Mouse (Mus musculus): ENCODE measurements around the gene Npc2. TPM values are rescaled to one million over a fixed set of nuclear protein-coding genes. Genes with fewer than 3 reads are reported as not detected.
A peak's percentile ranks its signal among the peaks of the same experiment; 100 is the strongest.

Gene Npc2
- total and polyA plus RNA-seq, 3 experiments: 27.2 to 72.3 (median 27.6) TPM

GRCm38 (mm10) chr12:84794647-84795046 is 21.7 kb upstream of the Npc2 start:
- H3K4me1 ChIP-seq (ENCODE audit: control insufficient read depth, insufficient read depth, low read length): no peaks in the 10 kb centered on the region
- no peak overlapping the region for H3K27ac ChIP-seq
- H3K4me3 ChIP-seq: no peak overlapping the region
- H3K36me3 ChIP-seq (ENCODE audit: control insufficient read depth, insufficient read depth, low read length): no peaks in the 10 kb centered on the region
- H3K9ac ChIP-seq (ENCODE audit: low read depth, low read length): no peak overlapping the region
- WGBS: 75% methylated on average over 8 of the region's 8 CpGs
- no peak for DNase-seq
- TF ChIP-seq POLR2A (IDR thresholded peaks at IDR 0.05; ENCODE audit: insufficient read depth, low read depth, low read length) (no peak), CTCF (IDR thresholded peaks at IDR 0.05) (no peak), EP300 (IDR thresholded peaks at IDR 0.05; ENCODE audit: insufficient read depth, low read depth, low read length) (no peak)
- no peaks in the 10 kb centered on the region for H3K79me2 ChIP-seq (replicated peaks; ENCODE audit: control insufficient read depth, insufficient read depth, low read length)
- no peaks in the 10 kb centered on the region for H3K27me3 ChIP-seq (ENCODE audit: control insufficient read depth, insufficient read depth, low read length)
- intact Hi-C loops (cut with DNase I): no loop called here

GRCm38 (mm10) chr12:84792629-84793028 is 19.7 kb upstream of the Npc2 start:
- intact Hi-C loops (cut with DNase I): no loop called here
- no peaks in the 10 kb centered on the region for H3K4me1 ChIP-seq (ENCODE audit: control insufficient read depth, insufficient read depth, low read length)
- 89% methylated on average over 4 of the region's 4 CpGs for WGBS
- no peak for TF ChIP-seq POLR2A (IDR thresholded peaks at IDR 0.05; ENCODE audit: insufficient read depth, low read depth, low read length)
- TF ChIP-seq CTCF (IDR thresholded peaks at IDR 0.05): no peak
- no peak for TF ChIP-seq EP300 (IDR thresholded peaks at IDR 0.05; ENCODE audit: insufficient read depth, low read depth, low read length)
- H3K4me3 ChIP-seq: no peak overlapping the region
- no peak overlapping the region for H3K27ac ChIP-seq
- H3K9ac ChIP-seq (ENCODE audit: low read depth, low read length): no peak overlapping the region
- H3K27me3 ChIP-seq (ENCODE audit: control insufficient read depth, insufficient read depth, low read length): no peaks in the 10 kb centered on the region
- no peaks in the 10 kb centered on the region for H3K36me3 ChIP-seq (ENCODE audit: control insufficient read depth, insufficient read depth, low read length)
- H3K79me2 ChIP-seq (replicated peaks; ENCODE audit: control insufficient read depth, insufficient read depth, low read length): no peaks in the 10 kb centered on the region
- no peak for DNase-seq

GRCm38 (mm10) chr12:84790853-84791252 is 17.9 kb upstream of the Npc2 start:
- intact Hi-C loops (cut with DNase I): no loop called here
- Histone ChIP-seq H3K27ac (no peak overlapping the region), H3K27me3 (ENCODE audit: control insufficient read depth, insufficient read depth, low read length) (no peaks in the 10 kb centered on the region), H3K36me3 (ENCODE audit: control insufficient read depth, insufficient read depth, low read length) (no peaks in the 10 kb centered on the region), H3K4me1 (ENCODE audit: control insufficient read depth, insufficient read depth, low read length) (peaks cover 2% of the 10 kb centered on the region; the same call in 1 of the 2 replicates), H3K9ac (ENCODE audit: low read depth, low read length) (no peak overlapping the region), H3K4me3 (no peak overlapping the region), H3K79me2 (replicated peaks; ENCODE audit: control insufficient read depth, insufficient read depth, low read length) (no peaks in the 10 kb centered on the region)
- TF ChIP-seq POLR2A (IDR thresholded peaks at IDR 0.05; ENCODE audit: insufficient read depth, low read depth, low read length) (no peak), EP300 (IDR thresholded peaks at IDR 0.05; ENCODE audit: insufficient read depth, low read depth, low read length) (no peak), CTCF (IDR thresholded peaks at IDR 0.05) (no peak)
- peak in 1 of 2 experiments; percentile 37 for DNase-seq
- 35% methylated on average over 10 of the region's 10 CpGs for WGBS

- peaks cover 6% of the 10 kb centered on the region for H3K4me1 ChIP-seq (ENCODE audit: control insufficient read depth, insufficient read depth, low read length)
- H3K36me3 ChIP-seq (ENCODE audit: control insufficient read depth, insufficient read depth, low read length): no peaks in the 10 kb centered on the region
- intact Hi-C loops (cut with DNase I): loop anchor here (10.0 kb wide), 2 partner anchors 179 to 249 kb away; no protein-coding TSS in a partner anchor
- H3K27me3 ChIP-seq (ENCODE audit: control insufficient read depth, insufficient read depth, low read length): no peaks in the 10 kb centered on the region
- DNase-seq: no peak
- TF ChIP-seq POLR2A (IDR thresholded peaks at IDR 0.05; ENCODE audit: insufficient read depth, low read depth, low read length) (no peak), CTCF (IDR thresholded peaks at IDR 0.05) (no peak)
- 73% methylated on average over 5 of the region's 5 CpGs for WGBS
- H3K79me2 ChIP-seq (replicated peaks; ENCODE audit: control insufficient read depth, insufficient read depth, low read length): no peaks in the 10 kb centered on the region
- H3K4me3 ChIP-seq: no peak overlapping the region
- no peak overlapping the region for H3K27ac ChIP-seq
- no peak overlapping the region for H3K9ac ChIP-seq (ENCODE audit: low read depth, low read length)
Observed at GRCm38 (mm10) chr12:84786091-84786490, 13.1 kb upstream of the Npc2 start.

- H3K27me3 ChIP-seq (ENCODE audit: control insufficient read depth, insufficient read depth, low read length): no peaks in the 10 kb centered on the region
- H3K27ac ChIP-seq: no peak overlapping the region
- peaks cover 6% of the 10 kb centered on the region for H3K4me1 ChIP-seq (ENCODE audit: control insufficient read depth, insufficient read depth, low read length)
- peak; percentile 91 for TF ChIP-seq CTCF (IDR thresholded peaks at IDR 0.05)
- no peak for TF ChIP-seq POLR2A (IDR thresholded peaks at IDR 0.05; ENCODE audit: insufficient read depth, low read depth, low read length)
- TF ChIP-seq EP300 (IDR thresholded peaks at IDR 0.05; ENCODE audit: insufficient read depth, low read depth, low read length): peak; percentile 79; the same call in 1 of the 2 replicates
- no peaks in the 10 kb centered on the region for H3K79me2 ChIP-seq (replicated peaks; ENCODE audit: control insufficient read depth, insufficient read depth, low read length)
- intact Hi-C loops (cut with DNase I): loop anchor here (5.0 to 10.0 kb wide), 3 partner anchors 88 to 250 kb away; no protein-coding TSS in a partner anchor
- H3K36me3 ChIP-seq (ENCODE audit: control insufficient read depth, insufficient read depth, low read length): no peaks in the 10 kb centered on the region
- peak; percentile 87 to 89 for DNase-seq
- no peak overlapping the region for H3K4me3 ChIP-seq
- 31% methylated on average over 25 of the region's 25 CpGs for WGBS
- no peak overlapping the region for H3K9ac ChIP-seq (ENCODE audit: low read depth, low read length)
Observed at GRCm38 (mm10) chr12:84784604-84785381, 11.8 kb upstream of the Npc2 start.

GRCm38 (mm10) chr12:84776229-84776628 is 3.3 kb upstream of the Npc2 start:
- Histone ChIP-seq H3K4me3 (no peak overlapping the region), H3K36me3 (ENCODE audit: control insufficient read depth, insufficient read depth, low read length) (no peaks in the 10 kb centered on the region; the same call in 1 of the 2 replicates), H3K27me3 (ENCODE audit: control insufficient read depth, insufficient read depth, low read length) (no peaks in the 10 kb centered on the region), H3K27ac (no peak overlapping the region), H3K9ac (ENCODE audit: low read depth, low read length) (no peak overlapping the region), H3K4me1 (ENCODE audit: control insufficient read depth, insufficient read depth, low read length) (peaks cover 2% of the 10 kb centered on the region), H3K79me2 (replicated peaks; ENCODE audit: control insufficient read depth, insufficient read depth, low read length) (no peaks in the 10 kb centered on the region)
- intact Hi-C loops (cut with DNase I): no loop called here
- no peak for DNase-seq
- TF ChIP-seq EP300 (IDR thresholded peaks at IDR 0.05; ENCODE audit: insufficient read depth, low read depth, low read length) (no peak), CTCF (IDR thresholded peaks at IDR 0.05) (no peak), POLR2A (IDR thresholded peaks at IDR 0.05; ENCODE audit: insufficient read depth, low read depth, low read length) (no peak)

Measured in heart, adult 2 months (tissue).